In genomic region chr5:67579725-67580633, GRCm38 (mm10) we compare ENCODE assay signal across 13 mouse cellular contexts. TPM values are rescaled to one million over a fixed set of nuclear protein-coding genes. Genes with fewer than 3 reads are reported as not detected.
DNase-seq lines count a peak whose midpoint lies in the region; ATAC-seq and TF ChIP-seq lines count a peak whose summit lies in the region.
"Had no signal": no experiment of that assay in that cellular context is flagged by ENCODE, and none has a peak within 500 bp of the region (broad histone marks: within the 10 kb centered on the region; RNA-seq: fewer than 3 reads in every experiment).

No protein-coding gene starts in this region.

- peak; percentile 72 for TF ChIP-seq CTCF in kidney, postnatal 0 days (IDR thresholded peaks at IDR 0.05; ENCODE audit: low read depth)

- no peak overlapping the region for H3K9ac ChIP-seq in kidney, postnatal 0 days (ENCODE audit: low read depth, low read length)
- H3K9ac ChIP-seq in hindbrain, embryonic 14.5 days, result no peak overlapping the region
- H3K9ac ChIP-seq: midbrain, embryonic 13.5 days had no signal

- H3K27me3 ChIP-seq in kidney, postnatal 0 days (ENCODE audit: insufficient read depth, low read length), result no peaks in the 10 kb centered on the region
- no peaks in the 10 kb centered on the region for H3K27me3 ChIP-seq in hindbrain, embryonic 14.5 days (ENCODE audit: control insufficient read depth, insufficient read depth, low read length)

- peak; percentile 2 to 7 for DNase-seq in adrenal gland, postnatal 36 days
- no peak for DNase-seq in adrenal gland, adult 8-10 months
- peak; percentile 84 for DNase-seq in kidney, postnatal 0 days (ENCODE audit: low spot score)
- DNase-seq in kidney, adult 8-10 months, result no peak
- DNase-seq in 416B (ENCODE audit: low read depth), result peak; percentile 54
- no peak for DNase-seq in hindbrain, embryonic 14.5 days (ENCODE audit: low spot score)
- DNase-seq in layer of hippocampus, adult 9-11 months, result no peak
- DNase-seq: cerebellum, adult 8-10 months; gastrocnemius, postnatal 25 days; layer of hippocampus, postnatal 36 days; spleen, adult 18-20 months had no signal

- WGBS in kidney, postnatal 0 days, result 36% methylated on average over 6 of the region's 6 CpGs
- 50% methylated on average over 6 of the region's 6 CpGs for WGBS in hindbrain, embryonic 14.5 days

- ATAC-seq in kidney, postnatal 0 days (replicated peaks; ENCODE audit: low FRiP score, low read depth), result no peak; the same call in 1 of the 2 replicates
- peak; percentile 62 for ATAC-seq in common myeloid progenitor, adult 5-6 weeks (replicated peaks; ENCODE audit: low read depth, poor library complexity, severe bottlenecking)
- no peak for ATAC-seq in hindbrain, embryonic 14.5 days (ENCODE audit: low FRiP score)
- ATAC-seq: midbrain, embryonic 13.5 days had no signal

- no peaks in the 10 kb centered on the region for H3K36me3 ChIP-seq in kidney, postnatal 0 days (ENCODE audit: insufficient read depth, low read length)
- no peaks in the 10 kb centered on the region for H3K36me3 ChIP-seq in hindbrain, embryonic 14.5 days (replicated peaks; ENCODE audit: control insufficient read depth, insufficient read depth)
- H3K36me3 ChIP-seq: midbrain, embryonic 13.5 days had no signal

- no peaks in the 10 kb centered on the region for H3K9me3 ChIP-seq in kidney, postnatal 0 days (replicated peaks; ENCODE audit: low read length)
- no peaks in the 10 kb centered on the region for H3K9me3 ChIP-seq in hindbrain, embryonic 14.5 days (ENCODE audit: control insufficient read depth, low read length)
- H3K9me3 ChIP-seq: midbrain, embryonic 13.5 days had no signal

- H3K4me2 ChIP-seq in kidney, postnatal 0 days (ENCODE audit: low read length), result no peak overlapping the region
- no peak overlapping the region for H3K4me2 ChIP-seq in hindbrain, embryonic 14.5 days (replicated peaks)
- H3K4me2 ChIP-seq: midbrain, embryonic 13.5 days had no signal

- H3K4me3 ChIP-seq in kidney, postnatal 0 days (replicated peaks; ENCODE audit: low read depth, low read length), result no peak overlapping the region
- no peak overlapping the region for H3K4me3 ChIP-seq in hindbrain, embryonic 14.5 days (replicated peaks; ENCODE audit: low read length)
- H3K4me3 ChIP-seq: midbrain, embryonic 13.5 days had no signal

- 0 out of 2 replicates have a peak overlapping the region, but pooled peaks have one; percentile 57 for H3K27ac ChIP-seq in kidney, postnatal 0 days
- H3K27ac ChIP-seq in hindbrain, embryonic 14.5 days, result no peak overlapping the region
- H3K27ac ChIP-seq: midbrain, embryonic 13.5 days had no signal

- no peaks in the 10 kb centered on the region for H3K4me1 ChIP-seq in kidney, postnatal 0 days (replicated peaks; ENCODE audit: insufficient read depth, low read length)
- H3K4me1 ChIP-seq in hindbrain, embryonic 14.5 days (replicated peaks; ENCODE audit: control insufficient read depth, insufficient read depth, low read length), result no peaks in the 10 kb centered on the region
- H3K4me1 ChIP-seq: midbrain, embryonic 13.5 days had no signal

RNA-seq across cellular contexts. Expression of gene Shisa3, which starts 27.7 kb away (rescaled TPM):
- total RNA-seq in adrenal gland, postnatal 36 days (2021), result under 1 TPM; 0.23 to 0.49 TPM
- 1 to 10 TPM in 2 of 4 experiments, under 1 TPM in 2; 0.52 to 2.0 (median 1.2) TPM for total RNA-seq in adrenal gland, adult 8-10 months (2022)
- 43.5 and 44.3 TPM in 2 replicates for polyA plus RNA-seq in kidney, postnatal 0 days (2015; fragmentation: Nextera tagmentation; extraction: Ambion mirVana)
- total RNA-seq in common myeloid progenitor, adult 5-6 weeks (2017), result not detected in 2 replicates
- polyA plus RNA-seq in hindbrain, embryonic 14.5 days (2014; fragmentation: Nextera tagmentation; extraction: Ambion mirVana), result 1.4 and 2.4 TPM in 2 replicates

Comparison
In these comparisons a context has a peak if more than half of its experiments do, and no peak if none do; other contexts are left out.
1. DNase-seq: peak in adrenal gland, postnatal 36 days (2 of 2), kidney, postnatal 0 days (single experiment) and 416B (single experiment); none in adrenal gland, adult 8-10 months (single experiment), kidney, adult 8-10 months (0 of 2), hindbrain, embryonic 14.5 days (single experiment) and layer of hippocampus, adult 9-11 months (single experiment).